Mouse (Mus musculus) bone marrow macrophage, adult 2 months (primary cell): Measurements from ENCODE around the gene Cyp4a12a. TPM values are rescaled to one million over a fixed set of nuclear protein-coding genes. Genes with fewer than 3 reads are reported as not detected.
"Not testable (repeated sequence)": the region's sequence is repeated elsewhere in the genome, so short reads cannot be mapped to it uniquely, and the experiment has no call there.

Experiments
- H3K27ac ChIP-seq: 2 replicates; pipeline ENCODE4 v1.5.1; 2012; ENCODE audit warnings: low read depth, low read length; ENCODE audit not compliant: insufficient read depth
- H3K4me1 ChIP-seq: 2 replicates; pipeline ENCODE4 v1.6.1; 2012; ENCODE audit warnings: low read length; ENCODE audit not compliant: control insufficient read depth, insufficient read depth
- H3K4me3 ChIP-seq: 2 replicates; pipeline ENCODE4 v1.5.1; 2012; ENCODE audit warnings: mild to moderate bottlenecking, low read length, moderate library complexity; ENCODE audit not compliant: insufficient read depth
- CTCF ChIP-seq: IDR thresholded peaks from 2 replicates; pipeline ENCODE4 v1.5.1; 2012; ENCODE audit warnings: low read depth, mild to moderate bottlenecking, low read length, moderate library complexity
- POLR2A ChIP-seq: IDR thresholded peaks from 2 replicates; pipeline ENCODE4 v1.6.1; 2012; ENCODE audit warnings: mild to moderate bottlenecking, low read depth, low read length, borderline replicate concordance
- polyA plus RNA-seq: library from polyadenylated mRNA; stranded (reverse); fragments of >200 nt; gene quantifications from 2 replicates; pipeline ENCODE4 v1.2.4, GENCODE M21; 2012; ENCODE audit not compliant: missing spikeins, insufficient read depth, insufficient read length

The Cyp4a12a gene
- not detected in 2 replicates for polyA plus RNA-seq

GRCm38 (mm10) chr4:115298746-115299145 lies at the start of gene Cyp4a12a:
Gene Cyp4a12a, plus strand, starts transcription at chr4:115299046.
- H3K4me1 ChIP-seq, H3K4me3 ChIP-seq, H3K27ac ChIP-seq: not testable (repeated sequence)

GRCm38 (mm10) chr4:115264687-115265569 lies 33.9 kb upstream of the Cyp4a12a start:
- H3K4me1 ChIP-seq, H3K27ac ChIP-seq, H3K4me3 ChIP-seq: not testable (repeated sequence)

- not testable (repeated sequence) for H3K4me1 ChIP-seq, H3K4me3 ChIP-seq, H3K27ac ChIP-seq
These were observed 20.4 kb upstream of the Cyp4a12a start for GRCm38 (mm10) chr4:115278215-115278982.

DNA sequence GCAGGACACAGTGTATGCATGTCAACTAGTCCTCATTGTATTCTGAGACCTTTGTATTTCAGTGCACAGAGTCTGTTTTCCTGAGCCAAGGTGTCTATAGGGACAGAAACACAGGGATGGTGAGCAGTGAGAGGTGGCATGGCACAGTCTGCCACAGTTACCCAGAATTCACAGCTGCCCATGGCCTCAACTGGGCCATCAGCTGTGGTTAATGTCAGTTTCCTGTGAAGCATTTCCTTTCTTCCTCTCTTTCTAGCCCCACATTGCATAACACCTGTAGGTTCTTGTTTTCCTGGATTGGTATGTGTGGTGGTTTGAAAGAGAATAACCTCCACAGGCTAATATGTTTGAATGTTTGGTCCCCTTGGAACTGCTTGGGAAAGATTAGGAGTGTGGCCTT lies 18.5 kb upstream of the Cyp4a12a start:
- TF ChIP-seq POLR2A (no peak), CTCF (no peak)
- Histone ChIP-seq H3K4me3 (no peak overlapping the region), H3K4me1 (no peaks in the 10 kb centered on the region), H3K27ac (no peak overlapping the region)

DNA sequence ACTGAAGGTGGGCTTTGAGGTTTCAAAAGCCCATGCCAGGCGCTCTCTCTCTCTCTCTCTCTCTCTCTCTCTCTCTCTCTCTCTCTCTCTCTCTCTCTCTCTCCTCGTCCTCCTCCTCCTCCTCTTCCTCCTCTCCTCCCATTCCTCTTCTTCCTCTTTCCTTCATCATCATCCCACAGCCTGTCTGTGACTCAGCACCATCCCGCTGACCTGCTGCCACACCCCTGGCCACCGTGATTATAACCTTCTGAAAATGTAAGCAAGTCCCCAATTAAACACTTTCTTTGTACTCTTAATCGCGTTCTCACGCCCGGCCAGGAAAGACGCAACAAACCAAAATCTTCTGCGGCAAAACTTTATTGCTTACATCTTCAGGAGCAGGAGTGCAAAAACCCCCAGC lies 18.1 kb upstream of the Cyp4a12a start:
- H3K27ac ChIP-seq, H3K4me3 ChIP-seq, H3K4me1 ChIP-seq: not testable (repeated sequence)

DNA sequence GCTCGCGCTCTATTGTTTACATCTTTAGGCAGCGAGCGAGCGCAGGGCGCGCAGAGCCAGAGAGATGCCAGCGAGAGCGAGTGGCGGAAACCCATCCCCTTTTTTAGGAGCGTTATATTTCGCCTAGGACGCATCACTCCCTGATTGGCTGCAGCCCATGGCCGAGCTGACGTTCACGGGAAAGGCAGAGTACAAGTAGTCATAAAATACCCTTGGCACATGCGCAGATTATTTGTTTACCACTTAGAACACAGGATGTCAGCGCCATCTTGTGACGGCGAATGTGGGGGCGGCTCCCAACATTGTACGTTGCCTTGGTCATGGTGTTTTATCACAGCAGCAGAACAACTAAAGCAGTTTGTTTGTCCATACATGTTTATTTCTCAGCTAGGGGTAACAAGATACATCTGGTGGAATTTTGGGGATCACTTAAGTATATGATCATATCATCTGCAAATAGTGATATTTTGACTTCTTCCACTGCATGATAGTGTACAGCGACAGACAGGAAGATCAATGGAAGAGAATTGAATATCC lies 17.5 kb upstream of the Cyp4a12a start:
- H3K4me3 ChIP-seq, H3K4me1 ChIP-seq, H3K27ac ChIP-seq: not testable (repeated sequence)

GRCm38 (mm10) chr4:115325722-115326121 lies 26.9 kb downstream of the Cyp4a12a start:
- H3K4me3 ChIP-seq, H3K4me1 ChIP-seq, H3K27ac ChIP-seq: not testable (repeated sequence)

- not testable (repeated sequence) for H3K4me1 ChIP-seq, H3K4me3 ChIP-seq, H3K27ac ChIP-seq
These were observed 66.8 kb downstream of the Cyp4a12a start for GRCm38 (mm10) chr4:115365624-115366023.

DNA sequence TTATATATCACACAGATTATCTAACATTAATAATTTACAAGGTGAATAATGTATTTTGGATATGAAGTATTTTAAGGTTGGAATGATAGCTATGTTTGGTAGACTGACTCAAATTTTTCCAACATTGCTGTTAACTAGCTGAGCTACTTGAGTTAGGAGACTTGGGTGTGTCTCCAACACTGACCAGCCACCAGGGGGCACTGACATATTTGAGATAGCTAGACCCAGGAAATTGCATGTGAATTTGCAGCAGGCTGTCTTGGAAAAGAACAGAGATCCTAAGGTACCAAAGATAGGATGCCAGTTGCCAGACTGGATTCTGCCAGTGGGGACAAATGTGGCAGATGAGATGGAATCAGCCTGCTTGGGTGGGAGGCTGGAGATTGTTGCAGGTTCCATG lies 69.2 kb downstream of the Cyp4a12a start:
- H3K27ac ChIP-seq, H3K4me3 ChIP-seq, H3K4me1 ChIP-seq: not testable (repeated sequence)

Other genes with a start within 250 kb of the Cyp4a12a start
- gene Tal1, start 242.6 kb upstream of the Cyp4a12a start, polyA plus RNA-seq: 4.1 and 4.4 TPM in 2 replicates
- 1.5 and 2.0 TPM in 2 replicates for gene Pdzk1ip1, start 210.3 kb upstream of the Cyp4a12a start, polyA plus RNA-seq
- gene Cyp4x1, start 164.8 kb upstream of the Cyp4a12a start, polyA plus RNA-seq: not detected in 2 replicates
- not detected in 2 replicates for gene Cyp4a29, start 57.0 kb upstream of the Cyp4a12a start, polyA plus RNA-seq
- not detected in 2 replicates for gene Cyp4a12b, start 112.6 kb downstream of the Cyp4a12a start, polyA plus RNA-seq
- not detected in 2 replicates for gene Cyp4a30b, start 153.6 kb downstream of the Cyp4a12a start, polyA plus RNA-seq
- gene Cyp4a14, start 197.1 kb downstream of the Cyp4a12a start, polyA plus RNA-seq: not detected in 2 replicates
- gene Cyp4a10, start 219.2 kb downstream of the Cyp4a12a start, polyA plus RNA-seq: not detected in 2 replicates